Mouse (Mus musculus): ENCODE measurements at regions not wholly inside any gene's neighbourhood (a gene's known extent, or its start where the extent isn't known, plus 50 kb on each side); places are given as distances from the start of the nearest gene placed in this dataset.

GRCm38 (mm10) chr11:20472336-20472735 is 70.7 kb upstream of the Sertad2 start:
- no peak overlapping the region for H3K4me3 ChIP-seq (ENCODE audit: insufficient read depth, low read depth, low read length)
- DNase-seq: peak; percentile 59
- 55% methylated on average over 1 of the region's 1 CpGs for WGBS

GRCm38 (mm10) chr11:20475629-20476028 is 67.4 kb upstream of the Sertad2 start:
- H3K36me3 ChIP-seq (ENCODE audit: control insufficient read depth, insufficient read depth, low read length): no peaks in the 10 kb centered on the region
- no peaks in the 10 kb centered on the region for H3K27me3 ChIP-seq (replicated peaks; ENCODE audit: control insufficient read depth, insufficient read depth, low read length)
- TF ChIP-seq POLR2A (IDR thresholded peaks at IDR 0.05; ENCODE audit: low read depth, low read length): no peak
- no peak for TF ChIP-seq CTCF (conservative IDR thresholded peaks at IDR 0.05; ENCODE audit: insufficient read depth, insufficient read length, low read depth, low read length)
- 54% methylated on average over 7 of the region's 7 CpGs for WGBS
- H3K27ac ChIP-seq (ENCODE audit: insufficient read depth, low read depth, low read length): peak overlapping the region; percentile 33; the same call in 1 of the 2 replicates
- H3K4me1 ChIP-seq (ENCODE audit: control insufficient read depth, insufficient read depth, low read length): peaks cover 9% of the 10 kb centered on the region
- H3K4me3 ChIP-seq (ENCODE audit: insufficient read depth, low read depth, low read length): no peak overlapping the region
- DNase-seq: peak; percentile 67

More at GRCm38 (mm10) chr11:20472336-20472735, 70.7 kb upstream of the Sertad2 start:
- TF ChIP-seq POLR2A (IDR thresholded peaks at IDR 0.05; ENCODE audit: low read depth, low read length) (no peak), CTCF (conservative IDR thresholded peaks at IDR 0.05; ENCODE audit: insufficient read depth, insufficient read length, low read depth, low read length) (no peak)
- Histone ChIP-seq H3K36me3 (ENCODE audit: control insufficient read depth, insufficient read depth, low read length) (no peaks in the 10 kb centered on the region), H3K27me3 (replicated peaks; ENCODE audit: control insufficient read depth, insufficient read depth, low read length) (no peaks in the 10 kb centered on the region), H3K27ac (ENCODE audit: insufficient read depth, low read depth, low read length) (no peak overlapping the region), H3K4me1 (ENCODE audit: control insufficient read depth, insufficient read depth, low read length) (peaks cover 10% of the 10 kb centered on the region)

GRCm38 (mm10) chr11:20476494-20476893 is 66.6 kb upstream of the Sertad2 start:
- no peak for DNase-seq
- H3K27me3 ChIP-seq (replicated peaks; ENCODE audit: control insufficient read depth, insufficient read depth, low read length): no peaks in the 10 kb centered on the region
- 89% methylated on average over 3 of the region's 3 CpGs for WGBS
- H3K4me1 ChIP-seq (ENCODE audit: control insufficient read depth, insufficient read depth, low read length): peaks cover 9% of the 10 kb centered on the region
- TF ChIP-seq POLR2A (IDR thresholded peaks at IDR 0.05; ENCODE audit: low read depth, low read length): no peak
- no peak for TF ChIP-seq CTCF (conservative IDR thresholded peaks at IDR 0.05; ENCODE audit: insufficient read depth, insufficient read length, low read depth, low read length)
- no peaks in the 10 kb centered on the region for H3K36me3 ChIP-seq (ENCODE audit: control insufficient read depth, insufficient read depth, low read length)
- H3K27ac ChIP-seq (ENCODE audit: insufficient read depth, low read depth, low read length): no peak overlapping the region
- no peak overlapping the region for H3K4me3 ChIP-seq (ENCODE audit: insufficient read depth, low read depth, low read length)

- no peak overlapping the region for H3K4me3 ChIP-seq (ENCODE audit: insufficient read depth, low read depth, low read length)
Observed at GRCm38 (mm10) chr11:20477183-20478037, 65.6 kb upstream of the Sertad2 start.

DNA sequence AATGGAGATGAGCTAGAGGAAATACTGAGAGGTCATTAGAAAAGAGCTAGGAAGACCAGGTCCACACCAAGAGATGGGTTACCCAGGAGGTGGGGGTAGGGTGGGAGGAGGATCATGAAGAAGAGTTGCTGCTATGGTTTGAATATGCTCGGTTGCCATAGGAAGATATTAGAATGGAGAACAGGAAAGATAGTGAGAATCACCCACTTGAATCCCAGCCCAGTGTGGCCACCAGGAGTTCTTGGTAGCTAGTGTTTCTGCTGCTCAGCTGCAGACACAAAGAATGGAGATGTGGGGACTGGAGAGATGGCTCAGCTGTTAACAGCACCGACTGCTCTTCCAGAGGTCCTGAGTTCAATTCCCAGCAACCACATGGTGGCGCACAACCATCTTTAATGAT is 62.4 kb upstream of the Sertad2 start:
- H3K4me1 ChIP-seq (ENCODE audit: control insufficient read depth, insufficient read depth, low read length): peaks cover 9% of the 10 kb centered on the region
- H3K27ac ChIP-seq (ENCODE audit: insufficient read depth, low read depth, low read length): no peak overlapping the region
- 93% methylated on average over 3 of the region's 3 CpGs for WGBS
- no peak for TF ChIP-seq POLR2A (IDR thresholded peaks at IDR 0.05; ENCODE audit: low read depth, low read length)
- TF ChIP-seq CTCF (conservative IDR thresholded peaks at IDR 0.05; ENCODE audit: insufficient read depth, insufficient read length, low read depth, low read length): no peak
- H3K4me3 ChIP-seq (ENCODE audit: insufficient read depth, low read depth, low read length): no peak overlapping the region
- no peaks in the 10 kb centered on the region for H3K36me3 ChIP-seq (ENCODE audit: control insufficient read depth, insufficient read depth, low read length)
- DNase-seq: no peak
- H3K27me3 ChIP-seq (replicated peaks; ENCODE audit: control insufficient read depth, insufficient read depth, low read length): no peaks in the 10 kb centered on the region

More at GRCm38 (mm10) chr11:20477183-20478037, 65.6 kb upstream of the Sertad2 start:
- 15% methylated on average over 19 of the region's 19 CpGs for WGBS
- no peaks in the 10 kb centered on the region for H3K36me3 ChIP-seq (ENCODE audit: control insufficient read depth, insufficient read depth, low read length)
- DNase-seq: peak; percentile 96
- H3K27me3 ChIP-seq (replicated peaks; ENCODE audit: control insufficient read depth, insufficient read depth, low read length): no peaks in the 10 kb centered on the region
- TF ChIP-seq CTCF (conservative IDR thresholded peaks at IDR 0.05; ENCODE audit: insufficient read depth, insufficient read length, low read depth, low read length): peak; percentile 56
- TF ChIP-seq POLR2A (IDR thresholded peaks at IDR 0.05; ENCODE audit: low read depth, low read length): no peak
- H3K27ac ChIP-seq (ENCODE audit: insufficient read depth, low read depth, low read length): peak overlapping the region; percentile 82
- H3K4me1 ChIP-seq (ENCODE audit: control insufficient read depth, insufficient read depth, low read length): peaks cover 9% of the 10 kb centered on the region

DNA sequence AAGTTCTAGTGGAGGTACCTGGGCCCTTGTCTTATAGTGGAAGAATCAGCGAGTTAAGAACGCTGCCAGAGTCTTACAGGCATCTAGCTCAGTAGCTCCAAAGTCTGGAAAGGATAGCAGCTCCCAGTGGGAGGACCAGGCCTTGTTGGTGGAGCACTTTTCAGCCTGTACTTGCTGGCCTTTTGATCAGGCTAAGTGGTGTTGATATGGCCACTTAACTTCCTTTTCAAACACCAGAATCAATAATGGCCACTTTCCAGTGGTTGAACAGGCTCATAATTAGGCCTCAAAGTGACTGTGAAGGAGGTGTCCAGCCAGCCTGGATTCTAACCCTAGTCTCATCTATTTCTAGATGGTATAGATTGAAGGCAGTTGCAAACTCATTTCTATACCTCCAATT is 57.7 kb upstream of the Sertad2 start:
- H3K4me3 ChIP-seq (ENCODE audit: insufficient read depth, low read depth, low read length): no peak overlapping the region
- no peak overlapping the region for H3K27ac ChIP-seq (ENCODE audit: insufficient read depth, low read depth, low read length)
- no peak for DNase-seq
- no peaks in the 10 kb centered on the region for H3K36me3 ChIP-seq (ENCODE audit: control insufficient read depth, insufficient read depth, low read length)
- no peaks in the 10 kb centered on the region for H3K4me1 ChIP-seq (ENCODE audit: control insufficient read depth, insufficient read depth, low read length)
- H3K27me3 ChIP-seq (replicated peaks; ENCODE audit: control insufficient read depth, insufficient read depth, low read length): no peaks in the 10 kb centered on the region
- 93% methylated on average over 2 of the region's 2 CpGs for WGBS
- TF ChIP-seq CTCF (conservative IDR thresholded peaks at IDR 0.05; ENCODE audit: insufficient read depth, insufficient read length, low read depth, low read length) (no peak), POLR2A (IDR thresholded peaks at IDR 0.05; ENCODE audit: low read depth, low read length) (no peak)
